In genomic region chr3:107332127-107332959, GRCm38 (mm10) we compare ENCODE assay signal across 8 mouse cellular contexts. TPM values are rescaled to one million over a fixed set of nuclear protein-coding genes. Genes with fewer than 3 reads are reported as not detected.
DNase-seq lines count a peak whose midpoint lies in the region; ATAC-seq and TF ChIP-seq lines count a peak whose summit lies in the region.

No protein-coding gene starts in this region.

- H3K9ac ChIP-seq in heart, embryonic 13.5 days, result peak overlapping the region; percentile 99
- H3K9ac ChIP-seq in liver, embryonic 15.5 days, result peak overlapping the region; percentile 91

- no peak for TF ChIP-seq POLR2A in embryonic fibroblast, embryonic 13.5 days (IDR thresholded peaks at IDR 0.05; ENCODE audit: low read depth, low read length)

- H3K9me3 ChIP-seq in heart, embryonic 13.5 days, result no peaks in the 10 kb centered on the region
- H3K9me3 ChIP-seq in liver, embryonic 15.5 days (replicated peaks), result no peaks in the 10 kb centered on the region

- TF ChIP-seq CTCF in embryonic fibroblast, embryonic 13.5 days (IDR thresholded peaks at IDR 0.05; ENCODE audit: borderline replicate concordance, insufficient read depth, low read length), result no peak

- peaks cover 29% of the 10 kb centered on the region for H3K36me3 ChIP-seq in heart, embryonic 13.5 days
- peaks cover 30% of the 10 kb centered on the region for H3K36me3 ChIP-seq in liver, embryonic 15.5 days (replicated peaks)

- under 1% methylated on average over 75 of the region's 75 CpGs for WGBS in heart, embryonic 13.5 days
- under 1% methylated on average over 75 of the region's 75 CpGs for WGBS in liver, embryonic 15.5 days (ENCODE audit: insufficient replicate concordance)

- H3K27me3 ChIP-seq in heart, embryonic 13.5 days (replicated peaks), result no peaks in the 10 kb centered on the region
- no peaks in the 10 kb centered on the region for H3K27me3 ChIP-seq in liver, embryonic 15.5 days

- H3K4me3 ChIP-seq in embryonic fibroblast, embryonic 13.5 days (ENCODE audit: insufficient read depth, low read length), result peak overlapping the region; percentile 71
- peak overlapping the region; percentile 98 for H3K4me3 ChIP-seq in heart, embryonic 13.5 days
- H3K4me3 ChIP-seq in liver, embryonic 15.5 days (replicated peaks), result peak overlapping the region; percentile 97

- DNase-seq in 416B (ENCODE audit: low read depth), result peak; percentile 31
- peak; percentile 26 for DNase-seq in T-cell, adult 2 months (ENCODE audit: low spot score)
- DNase-seq in kidney, postnatal 10 days, result peak; percentile 76
- DNase-seq in ovary, postnatal 36 days (ENCODE audit: low spot score), result peak; percentile 57
- DNase-seq in urinary bladder, postnatal 25 days (ENCODE audit: low spot score), result peak; percentile 20

- peaks cover 9% of the 10 kb centered on the region for H3K4me1 ChIP-seq in embryonic fibroblast, embryonic 13.5 days (ENCODE audit: control insufficient read depth, insufficient read depth, low read length)
- H3K4me1 ChIP-seq in heart, embryonic 13.5 days, result peaks cover 41% of the 10 kb centered on the region
- H3K4me1 ChIP-seq in liver, embryonic 15.5 days (replicated peaks), result peaks cover 33% of the 10 kb centered on the region

- H3K27ac ChIP-seq in embryonic fibroblast, embryonic 13.5 days (ENCODE audit: insufficient read depth, low read length), result peak overlapping the region; percentile 73
- peak overlapping the region; percentile 98 for H3K27ac ChIP-seq in heart, embryonic 13.5 days (replicated peaks)
- peak overlapping the region; percentile 91 for H3K27ac ChIP-seq in liver, embryonic 15.5 days (replicated peaks)

- H3K4me2 ChIP-seq in heart, embryonic 13.5 days, result peak overlapping the region; percentile 82
- H3K4me2 ChIP-seq in liver, embryonic 15.5 days, result peak overlapping the region; percentile 86

- ATAC-seq in heart, embryonic 13.5 days (ENCODE audit: extremely low read depth, insufficient number of reproducible peaks, low FRiP score, low TSS enrichment), result peak; percentile 6; the same call in 1 of the 2 replicates
- no peak for ATAC-seq in liver, embryonic 15.5 days (ENCODE audit: insufficient read depth)

RNA-seq across cellular contexts. Expression of gene Rbm15, which starts 1.1 kb away (rescaled TPM):
- 18.2 and 19.0 TPM in 2 replicates for polyA plus RNA-seq in embryonic fibroblast, embryonic 13.5 days (2011; ENCODE audit: insufficient read length, low read depth, missing spikeins)
- 8.7 and 10.3 TPM in 2 replicates for polyA plus RNA-seq in heart, embryonic 13.5 days (2015; fragmentation: Nextera tagmentation; extraction: Ambion mirVana)
- polyA plus RNA-seq in liver, embryonic 15.5 days (2015; fragmentation: Nextera tagmentation; extraction: Ambion mirVana), result 8.3 and 8.5 TPM in 2 replicates

RNA-seq across cellular contexts. Expression of gene Slc16a4, which starts 41.3 kb away (rescaled TPM):
- polyA plus RNA-seq in embryonic fibroblast, embryonic 13.5 days (2011; ENCODE audit: insufficient read length, low read depth, missing spikeins), result 11.6 and 13.5 TPM in 2 replicates
- 1.6 TPM in 2 replicates for polyA plus RNA-seq in heart, embryonic 13.5 days (2015; fragmentation: Nextera tagmentation; extraction: Ambion mirVana)
- polyA plus RNA-seq in liver, embryonic 15.5 days (2015; fragmentation: Nextera tagmentation; extraction: Ambion mirVana), result 0.50 and 0.52 TPM in 2 replicates

RNA-seq across cellular contexts. Expression of gene Lamtor5, which starts 53.7 kb away (rescaled TPM):
- polyA plus RNA-seq in embryonic fibroblast, embryonic 13.5 days (2011; ENCODE audit: insufficient read length, low read depth, missing spikeins), result 72.9 and 84.2 TPM in 2 replicates
- polyA plus RNA-seq in heart, embryonic 13.5 days (2015; fragmentation: Nextera tagmentation; extraction: Ambion mirVana), result 149 and 173 TPM in 2 replicates
- 89.7 and 93.8 TPM in 2 replicates for polyA plus RNA-seq in liver, embryonic 15.5 days (2015; fragmentation: Nextera tagmentation; extraction: Ambion mirVana)

Comparison
In these comparisons a context has a peak if more than half of its experiments do, and no peak if none do; other contexts are left out.
1. DNase-seq: peak in every context shown above with its lines; median percentile 76 in kidney, postnatal 10 days; 57 in ovary, postnatal 36 days; 31 in 416B; 26 in T-cell, adult 2 months; 20 in urinary bladder, postnatal 25 days.